Mouse (Mus musculus) E14TG2a.4 (cell line): ENCODE measurements around the gene Golph3l.

Experiments used
- CTCF ChIP-seq: conservative IDR thresholded peaks from 2 replicates; pipeline ENCODE4 v1.5.1; 2014; ENCODE audit warnings: low read length
- POU5F1 ChIP-seq: IDR thresholded peaks from 2 replicates; pipeline ENCODE4 v1.6.1; 2014; ENCODE audit warnings: low read length, borderline replicate concordance

DNA sequence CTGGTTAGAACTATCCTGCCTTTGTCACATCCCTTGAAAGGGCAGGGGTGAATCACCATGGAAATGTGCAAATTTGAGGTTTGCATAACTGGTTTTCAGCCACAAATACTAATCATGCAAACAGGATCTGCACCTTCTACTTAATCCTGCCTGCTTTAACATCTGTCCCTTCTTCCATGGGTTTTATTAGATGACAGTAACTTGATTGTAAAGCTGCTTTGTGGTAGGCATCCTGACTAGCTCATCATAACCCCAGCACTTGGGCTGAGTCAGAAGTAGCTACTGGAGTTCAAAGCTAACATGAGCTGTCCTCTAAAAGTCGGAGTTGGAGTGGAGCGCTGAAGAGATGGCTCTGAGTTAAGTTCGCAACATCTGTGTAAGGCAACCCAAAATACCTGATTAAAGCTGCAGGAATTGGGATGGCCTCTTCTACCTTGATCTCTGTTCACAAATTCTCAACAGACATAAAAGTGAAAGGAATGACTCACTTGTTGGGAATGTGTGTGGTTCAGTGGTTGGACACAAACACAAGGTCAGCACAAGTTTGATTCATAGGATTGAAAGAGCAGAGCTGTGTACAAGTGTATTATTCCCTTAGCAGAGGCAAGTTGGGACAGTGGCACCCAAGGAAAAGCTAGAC is 75.4 kb downstream of the Golph3l start:
- TF ChIP-seq CTCF (no peak), POU5F1 (no peak)
